Mouse (Mus musculus) kidney, postnatal 0 days (tissue): ENCODE results near the gene Nmt1. TPM values are rescaled to one million over a fixed set of nuclear protein-coding genes. Genes with fewer than 3 reads are reported as not detected.
A peak's percentile ranks its signal among the peaks of the same experiment; 100 is the strongest.

Experiments used
- ATAC-seq: fragments of 200-750 bp; cut with Nextera tagmentation; replicated peaks from 2 replicates; pipeline ENCODE4 v1.8.0; 2017; ENCODE audit warnings: low read depth, moderate number of reproducible peaks, moderate TSS enrichment, moderate library complexity; ENCODE audit not compliant: low FRiP score
- DNase-seq: peaks from one replicate; pipeline ENCODE4 v3.0.0-alpha.2; 2016; ENCODE audit warnings: low spot score
- H3K27ac ChIP-seq: fragments of 300-500 bp; sonication (generic); 2 replicates; pipeline ENCODE4 v1.5.1; 2014; ENCODE audit warnings: mild to moderate bottlenecking
- H3K27me3 ChIP-seq: fragments of 300-500 bp; sonication (generic); 2 replicates; pipeline ENCODE4 v1.6.1; 2014; ENCODE audit warnings: low read length, mixed read lengths; ENCODE audit not compliant: insufficient read depth
- H3K36me3 ChIP-seq: fragments of 300-500 bp; sonication (generic); 2 replicates; pipeline ENCODE4 v1.6.1; 2014; ENCODE audit warnings: low read length, mixed read lengths; ENCODE audit not compliant: insufficient read depth
- H3K4me1 ChIP-seq: fragments of 300-500 bp; sonication (generic); replicated peaks from 2 replicates; pipeline ENCODE4 v1.6.1; 2014; ENCODE audit warnings: antibody characterized with exemption, low read length, mixed read lengths; ENCODE audit not compliant: insufficient read depth
- H3K4me2 ChIP-seq: fragments of 300-500 bp; sonication (generic); 2 replicates; pipeline ENCODE4 v1.6.1; 2014; ENCODE audit warnings: mild to moderate bottlenecking, low read length, moderate library complexity, mixed read lengths
- H3K4me3 ChIP-seq: fragments of 300-500 bp; sonication (generic); replicated peaks from 2 replicates; pipeline ENCODE4 v1.5.1; 2014; ENCODE audit warnings: low read depth, low read length
- H3K9ac ChIP-seq: fragments of 300-500 bp; sonication (generic); 2 replicates; pipeline ENCODE4 v1.6.1; 2014; ENCODE audit warnings: low read depth, low read length
- H3K9me3 ChIP-seq: fragments of 300-500 bp; sonication (generic); replicated peaks from 2 replicates; pipeline ENCODE4 v1.6.1; 2016; ENCODE audit warnings: low read length, inconsistent platforms, mixed read lengths
- CTCF ChIP-seq: IDR thresholded peaks from 2 replicates; pipeline ENCODE4 v1.5.1; 2016; ENCODE audit warnings: antibody characterized with exemption, low read depth, mild to moderate bottlenecking, moderate library complexity
- WGBS: fragments of 180-500 bp; shearing (Covaris S2); extraction: QIAGEN DNeasy Blood & Tissue Kit; methylation state at CpG from one replicate; pipeline ENCODE4 v1.1.7; 2014; 5-methylcytosine and 5-hydroxymethylcytosine counted together
- polyA plus RNA-seq: library from polyadenylated mRNA; unstranded; fragments of >200 nt; fragmentation: Nextera tagmentation; extraction: Ambion mirVana; gene quantifications from 2 replicates; pipeline ENCODE4 v1.2.1, GENCODE M21; 2015

Gene Nmt1
- polyA plus RNA-seq, 1 experiment from 2014 or later: 60.3 TPM

DNA sequence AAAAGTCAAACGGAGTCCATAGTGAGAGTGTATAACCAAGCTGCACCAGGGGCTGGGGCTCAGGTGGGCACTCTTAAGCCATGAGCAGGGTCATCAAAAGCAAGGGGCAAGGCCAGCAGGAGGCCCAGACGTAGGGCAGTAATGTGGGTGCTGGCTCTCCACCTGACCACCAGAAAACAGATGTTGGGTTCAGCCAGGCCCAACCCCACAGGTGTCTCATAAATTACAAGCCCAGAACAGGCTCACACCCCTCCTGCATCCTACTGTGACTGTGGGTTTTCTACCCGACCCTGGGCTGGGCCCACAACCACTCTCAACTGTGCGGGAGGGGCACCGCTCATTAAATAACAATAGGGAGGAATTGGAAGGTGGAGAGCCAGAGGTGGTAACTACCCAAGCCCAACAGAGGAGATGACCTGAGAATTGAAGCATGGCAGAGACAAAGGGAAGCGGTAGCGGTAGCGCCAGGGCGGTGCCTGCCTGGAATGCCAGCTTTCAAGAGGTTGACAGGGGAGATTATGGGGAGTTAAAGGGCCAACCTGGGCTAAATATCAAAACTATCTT lies 67.2 kb downstream of the Nmt1 start:
- no peak overlapping the region for H3K4me3 ChIP-seq
- no peak overlapping the region for H3K4me2 ChIP-seq
- DNase-seq (peak; percentile 60), ATAC-seq (no peak)
- no peaks in the 10 kb centered on the region for H3K9me3 ChIP-seq
- H3K9ac ChIP-seq: no peak overlapping the region
- TF ChIP-seq CTCF: no peak
- peaks cover 14% of the 10 kb centered on the region; the same call in 1 of the 2 replicates for H3K4me1 ChIP-seq
- H3K27ac ChIP-seq: 0 out of 2 replicates have a peak overlapping the region, but pooled peaks have one; percentile 36
- no peaks in the 10 kb centered on the region for H3K27me3 ChIP-seq
- 44% methylated on average over 9 of the region's 9 CpGs for WGBS
- H3K36me3 ChIP-seq: no peaks in the 10 kb centered on the region

- no peak overlapping the region for H3K4me2 ChIP-seq
- H3K4me3 ChIP-seq: no peak overlapping the region
- DNase-seq (no peak), ATAC-seq (no peak)
- WGBS: 86% methylated on average over 6 of the region's 6 CpGs
- no peak for TF ChIP-seq CTCF
- no peaks in the 10 kb centered on the region for H3K9me3 ChIP-seq
- H3K27ac ChIP-seq: no peak overlapping the region
- no peaks in the 10 kb centered on the region for H3K36me3 ChIP-seq
- no peak overlapping the region for H3K9ac ChIP-seq
- H3K27me3 ChIP-seq: no peaks in the 10 kb centered on the region
- H3K4me1 ChIP-seq: peaks cover 18% of the 10 kb centered on the region; the same call in 1 of the 2 replicates
Observed at GRCm38 (mm10) chr11:103095801-103096200, 67.8 kb downstream of the Nmt1 start.

- peak overlapping the region; percentile 54; the same call in 1 of the 2 replicates for H3K27ac ChIP-seq
- TF ChIP-seq CTCF: no peak
- WGBS: 19% methylated on average over 22 of the region's 22 CpGs
- DNase-seq (peak; percentile 59), ATAC-seq (no peak)
- H3K9ac ChIP-seq: no peak overlapping the region
- no peaks in the 10 kb centered on the region for H3K27me3 ChIP-seq
- H3K4me2 ChIP-seq: 0 out of 2 replicates have a peak overlapping the region, but pooled peaks have one; percentile 17
- peaks cover 24% of the 10 kb centered on the region; the same call in 1 of the 2 replicates for H3K4me1 ChIP-seq
- no peak overlapping the region for H3K4me3 ChIP-seq
- H3K36me3 ChIP-seq: no peaks in the 10 kb centered on the region
- H3K9me3 ChIP-seq: no peaks in the 10 kb centered on the region
Observed at GRCm38 (mm10) chr11:103096979-103097894, 69.2 kb downstream of the Nmt1 start.

DNA sequence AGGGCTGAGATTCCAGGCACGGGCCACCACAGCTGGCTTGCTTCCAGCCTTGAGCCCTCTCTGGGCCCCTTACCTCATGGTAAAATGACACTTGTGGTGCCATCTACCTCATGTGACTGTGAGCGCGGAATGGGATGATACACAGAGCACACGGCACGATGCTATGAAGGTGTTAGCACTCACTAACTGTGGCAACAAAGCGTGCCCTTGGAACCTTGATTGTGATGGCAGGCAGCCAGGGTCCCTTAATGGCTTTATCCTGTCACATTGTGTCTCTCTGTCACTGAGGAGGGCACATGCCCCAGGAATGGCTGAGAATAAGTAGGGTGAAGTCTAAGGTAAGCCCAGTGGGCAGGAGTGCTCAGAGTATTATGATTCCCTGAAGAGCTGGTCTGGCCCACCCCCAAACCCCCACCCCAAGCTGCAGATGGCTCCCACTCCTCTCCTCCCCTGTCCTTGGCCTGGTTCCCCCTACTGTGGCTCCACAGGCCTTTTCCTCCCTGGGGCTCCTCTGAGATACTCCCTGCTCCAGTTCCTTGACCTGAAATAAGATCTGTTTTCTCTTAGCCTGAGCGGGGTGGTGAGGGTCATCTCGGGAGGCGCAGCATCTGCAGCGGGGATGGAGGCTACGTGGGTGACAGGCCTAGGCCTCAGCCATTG lies 70.7 kb downstream of the Nmt1 start:
- no peak for TF ChIP-seq CTCF
- Histone ChIP-seq H3K4me1 (peaks cover 27% of the 10 kb centered on the region; the same call in 1 of the 2 replicates), H3K9me3 (no peaks in the 10 kb centered on the region), H3K27me3 (no peaks in the 10 kb centered on the region), H3K36me3 (no peaks in the 10 kb centered on the region), H3K4me3 (no peak overlapping the region), H3K9ac (no peak overlapping the region), H3K27ac (no peak overlapping the region), H3K4me2 (no peak overlapping the region)
- DNase-seq: peak; percentile 50
- WGBS: 57% methylated on average over 11 of the region's 11 CpGs
- no peak for ATAC-seq

- TF ChIP-seq CTCF: no peak
- Histone ChIP-seq H3K9ac (no peak overlapping the region), H3K4me1 (peaks cover 27% of the 10 kb centered on the region; the same call in 1 of the 2 replicates), H3K36me3 (no peaks in the 10 kb centered on the region), H3K9me3 (no peaks in the 10 kb centered on the region), H3K4me3 (no peak overlapping the region), H3K4me2 (no peak overlapping the region), H3K27me3 (no peaks in the 10 kb centered on the region), H3K27ac (no peak overlapping the region)
- DNase-seq (no peak), ATAC-seq (no peak)
- 35% methylated on average over 11 of the region's 12 CpGs for WGBS
Observed at GRCm38 (mm10) chr11:103099352-103099940, 71.5 kb downstream of the Nmt1 start.

DNA sequence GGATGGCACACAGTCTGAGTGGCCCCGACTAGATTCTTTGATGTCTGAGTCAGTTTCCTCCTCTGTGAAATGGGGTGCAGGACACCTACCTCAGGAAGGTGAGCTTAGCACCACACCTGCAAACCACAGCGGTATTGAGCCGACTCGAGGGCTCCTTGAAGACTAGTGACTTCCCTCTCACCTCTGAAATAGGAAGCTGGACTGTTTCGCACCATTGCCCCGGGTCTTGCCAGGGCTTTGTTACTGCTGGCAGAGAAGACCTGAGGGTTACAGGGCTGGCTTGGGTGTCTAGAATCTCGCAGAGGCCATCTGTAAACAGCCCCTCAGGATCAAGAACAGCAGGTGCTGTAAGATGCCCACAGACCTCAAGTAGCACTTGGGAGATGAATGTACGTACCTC lies 72.4 kb downstream of the Nmt1 start:
- no peak for TF ChIP-seq CTCF
- Histone ChIP-seq H3K4me2 (peak overlapping the region; percentile 92), H3K9ac (no peak overlapping the region), H3K27ac (no peak overlapping the region), H3K36me3 (no peaks in the 10 kb centered on the region), H3K4me1 (peaks cover 24% of the 10 kb centered on the region; the same call in 1 of the 2 replicates), H3K4me3 (no peak overlapping the region; the same call in 1 of the 2 replicates), H3K9me3 (no peaks in the 10 kb centered on the region), H3K27me3 (no peaks in the 10 kb centered on the region)
- WGBS: 36% methylated on average over 8 of the region's 8 CpGs
- peak; percentile 35 for DNase-seq
- ATAC-seq: no peak
